In the genomic region with DNA sequence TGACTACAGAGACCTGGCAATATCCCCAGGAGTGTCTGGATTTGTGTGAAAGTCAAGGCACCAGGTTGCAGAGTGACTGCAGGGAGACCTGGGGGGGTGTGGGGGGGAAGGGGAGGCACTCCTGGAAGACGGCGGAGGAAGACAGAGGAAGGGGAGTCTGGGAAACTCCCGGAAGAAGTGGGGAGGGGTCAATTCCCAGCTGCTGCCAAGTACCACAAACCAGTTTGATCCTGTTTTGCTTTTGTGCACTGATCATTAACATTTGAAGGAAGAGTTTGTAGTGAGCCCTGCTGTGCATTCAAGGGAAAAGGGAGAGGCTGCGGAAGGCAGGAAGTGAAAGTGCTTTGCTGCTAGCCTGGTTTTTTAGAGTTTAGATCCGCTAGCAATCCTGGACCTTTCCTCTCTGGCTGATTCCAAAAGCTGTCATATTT, we compare ENCODE assay signal across 9 mouse cellular contexts. TPM values are rescaled to one million over a fixed set of nuclear protein-coding genes. Genes with fewer than 3 reads are reported as not detected.
DNase-seq lines count a peak whose midpoint lies in the region; ATAC-seq lines count a peak whose summit lies in the region.
"Had no signal": no experiment of that assay in that cellular context is flagged by ENCODE, and none has a peak within 500 bp of the region (broad histone marks: within the 10 kb centered on the region; RNA-seq: fewer than 3 reads in every experiment).

No protein-coding gene starts in this region.

- no peak overlapping the region for H3K9ac ChIP-seq in neural tube, embryonic 15.5 days (replicated peaks)

- peak; percentile 65 for ATAC-seq in granulocyte monocyte progenitor cell, adult 5-6 weeks (replicated peaks; ENCODE audit: poor library complexity, severe bottlenecking)
- ATAC-seq in neural tube, embryonic 15.5 days (ENCODE audit: low FRiP score) = peak; percentile 48; the same call in 1 of the 2 replicates

- H3K27me3 ChIP-seq in neural tube, embryonic 15.5 days (replicated peaks) = 0 out of 2 replicates have a peak, but pooled peaks cover 2% of the 10 kb centered on the region

- H3K27ac ChIP-seq in neural tube, embryonic 15.5 days (replicated peaks) = no peak overlapping the region

- peaks cover 23% of the 10 kb centered on the region for H3K4me1 ChIP-seq in neural tube, embryonic 15.5 days

- peak overlapping the region; percentile 37 for H3K4me2 ChIP-seq in neural tube, embryonic 15.5 days

- H3K9me3 ChIP-seq in neural tube, embryonic 15.5 days (replicated peaks) = no peaks in the 10 kb centered on the region

- no peak overlapping the region for H3K4me3 ChIP-seq in neural tube, embryonic 15.5 days (replicated peaks)

- no peaks in the 10 kb centered on the region for H3K36me3 ChIP-seq in neural tube, embryonic 15.5 days

- WGBS in neural tube, embryonic 15.5 days = 1% methylated on average over 5 of the region's 5 CpGs

- DNase-seq in kidney, adult 11 months = peak; percentile 33
- no peak for DNase-seq in kidney, adult 8-10 months
- peak; percentile 40 to 62 for DNase-seq in kidney, postnatal 4 days
- no peak for DNase-seq in thymus, postnatal 0 days (ENCODE audit: low spot score)
- DNase-seq in right cerebral cortex, adult 2 months (ENCODE audit: low spot score in 2 of 2) = no peak
- no peak for DNase-seq in adrenal gland, adult 2 months

RNA-seq across cellular contexts. Expression of gene F2rl1, which starts 9.1 kb away (rescaled TPM):
- 0.41 and 0.58 TPM in 2 replicates for total RNA-seq in granulocyte monocyte progenitor cell, adult 5-6 weeks (2014; fragmentation: Nextera tagmentation)
- 0.17 and 0.77 TPM in 2 replicates for total RNA-seq in granulocyte monocyte progenitor cell, adult 5-6 weeks (2017)
- polyA plus RNA-seq in neural tube, embryonic 15.5 days (2015; fragmentation: Nextera tagmentation; extraction: Ambion mirVana) = 0.13 and 1.8 TPM in 2 replicates
- polyA plus RNA-seq in thymus, postnatal 0 days (2015; fragmentation: Nextera tagmentation; extraction: Ambion mirVana) = 1.8 TPM in 2 replicates
- under 1 TPM; 0.17 to 0.20 TPM for total RNA-seq in adrenal gland, adult 2 months (2021)
- polyA plus RNA-seq in adrenal gland, adult 2 months (2012; rRNA removed) = 0.12 and 0.28 TPM in 2 replicates

RNA-seq across cellular contexts. Expression of gene S100z, which starts 55.6 kb away (rescaled TPM):
- total RNA-seq in granulocyte monocyte progenitor cell, adult 5-6 weeks (2014; fragmentation: Nextera tagmentation) = not detected in 2 replicates
- not detected in 2 replicates for total RNA-seq in granulocyte monocyte progenitor cell, adult 5-6 weeks (2017)
- polyA plus RNA-seq in neural tube, embryonic 15.5 days (2015; fragmentation: Nextera tagmentation; extraction: Ambion mirVana) = not detected in 2 replicates
- polyA plus RNA-seq in thymus, postnatal 0 days (2015; fragmentation: Nextera tagmentation; extraction: Ambion mirVana) = 0.89 and 1.4 TPM in 2 replicates
- not detected for total RNA-seq in adrenal gland, adult 2 months (2021)
- not detected in 2 replicates for polyA plus RNA-seq in adrenal gland, adult 2 months (2012; rRNA removed)
- total RNA-seq: liver, adult 2 months had no signal
- polyA plus RNA-seq: liver, adult 2 months had no signal

Comparison
In these comparisons a context has a peak if more than half of its experiments do, and no peak if none do; other contexts are left out.
1. DNase-seq: peak in kidney, adult 11 months (single experiment) and kidney, postnatal 4 days (2 of 2); none in kidney, adult 8-10 months (0 of 2), thymus, postnatal 0 days (single experiment), right cerebral cortex, adult 2 months (0 of 2) and adrenal gland, adult 2 months (single experiment).